Mouse (Mus musculus): ENCODE data around the gene Tnrc18. TPM values are rescaled to one million over a fixed set of nuclear protein-coding genes. Genes with fewer than 3 reads are reported as not detected.

Tnrc18 gene
- polyA plus RNA-seq, 1 experiment from 2014 or later = 116 TPM

DNA sequence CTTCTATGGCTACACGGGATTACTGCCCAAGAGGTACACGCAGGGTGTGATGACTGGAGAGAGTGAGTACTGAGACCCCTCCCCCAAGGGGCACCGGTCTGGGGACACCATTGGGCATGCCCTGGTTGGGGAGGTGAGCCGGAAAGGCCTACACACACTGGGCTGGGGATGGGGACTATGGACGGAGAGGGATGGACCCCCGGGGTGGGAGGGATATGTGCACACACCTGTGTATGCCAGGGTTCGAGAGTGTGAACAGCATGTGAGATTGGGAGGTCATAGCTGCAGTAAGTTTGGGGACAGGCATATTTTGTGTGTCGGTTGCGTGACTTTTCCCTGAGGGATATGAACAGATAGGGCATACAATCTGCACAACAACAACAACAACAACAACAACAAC, 102.4 kb downstream of the Tnrc18 start:
- ATAC-seq = no peak

DNA sequence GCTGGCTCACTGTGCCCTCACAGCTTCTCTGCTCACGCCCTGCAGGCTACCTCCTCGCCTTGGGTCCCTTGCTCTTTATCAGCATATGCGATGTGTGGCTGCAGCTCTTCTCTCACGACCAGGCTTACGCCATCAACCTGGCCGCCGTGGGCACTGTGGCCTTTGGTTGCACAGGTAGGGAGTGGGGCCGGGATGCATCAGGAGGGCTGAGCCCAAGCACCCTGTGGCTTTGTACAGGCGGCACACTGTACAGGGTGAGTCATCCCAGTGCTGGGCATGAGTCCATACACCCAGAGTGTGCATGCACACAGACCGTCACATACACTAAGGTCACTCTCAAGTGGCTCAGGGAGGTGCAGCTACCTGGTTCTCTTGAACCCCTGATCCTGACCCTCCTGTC, 103.5 kb downstream of the Tnrc18 start:
- no peak for TF ChIP-seq CTCF (IDR thresholded peaks at IDR 0.05)
- CTCF ChIA-PET = no interaction called here
- no peaks in the 10 kb centered on the region for H3K27me3 ChIP-seq
- no peak for DNase-seq (ENCODE audit: low read depth, low spot score)
- no peak for ATAC-seq
- POLR2A ChIA-PET = no interaction called here
- in situ Hi-C loops (cut with MboI; ENCODE audit: low pct_unique_long_range_greater_than_20kb) = loop anchor here (10.0 kb wide), 2 partner anchors 149 to 209 kb away; no protein-coding TSS in a partner anchor

More for the DNA sequence above, 102.4 kb downstream of the Tnrc18 start:
- no peak for DNase-seq (ENCODE audit: low read depth, low spot score)
- POLR2A ChIA-PET = no interaction called here
- in situ Hi-C loops (cut with MboI; ENCODE audit: low pct_unique_long_range_greater_than_20kb) = loop anchor here (5.0 to 10.0 kb wide), 3 partner anchors 43 to 210 kb away; no protein-coding TSS in a partner anchor
- CTCF ChIA-PET = no interaction called here
- TF ChIP-seq CTCF (IDR thresholded peaks at IDR 0.05) = no peak
- no peaks in the 10 kb centered on the region for H3K27me3 ChIP-seq

DNA sequence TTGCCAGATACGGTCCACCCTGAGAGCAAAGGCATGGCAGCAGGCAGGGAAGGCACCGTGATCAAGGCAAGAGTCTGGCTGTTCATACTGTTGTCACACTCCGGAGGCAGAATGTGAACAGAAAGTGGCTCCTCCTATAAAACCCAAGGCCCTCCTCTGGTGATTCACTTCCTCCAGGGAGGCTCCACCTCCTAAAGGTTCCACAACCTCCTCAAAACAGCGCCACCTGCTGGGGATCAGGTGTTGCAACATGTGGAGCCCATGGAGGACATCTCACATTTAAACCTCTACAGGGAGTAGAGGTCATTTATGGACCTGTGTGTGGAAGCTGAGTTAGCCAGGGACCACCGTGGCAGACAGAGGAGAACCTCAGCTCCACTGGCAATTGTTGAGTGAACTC, 105.1 kb downstream of the Tnrc18 start:
- in situ Hi-C loops (cut with MboI; ENCODE audit: low pct_unique_long_range_greater_than_20kb) = loop anchor here (10.0 kb wide), 2 partner anchors 148 to 208 kb away; no protein-coding TSS in a partner anchor
- no peaks in the 10 kb centered on the region for H3K27me3 ChIP-seq
- ChIA-PET CTCF (no interaction called here), POLR2A (no interaction called here)
- no peak for ATAC-seq
- no peak for TF ChIP-seq CTCF (IDR thresholded peaks at IDR 0.05)
- no peak for DNase-seq (ENCODE audit: low read depth, low spot score)

DNA sequence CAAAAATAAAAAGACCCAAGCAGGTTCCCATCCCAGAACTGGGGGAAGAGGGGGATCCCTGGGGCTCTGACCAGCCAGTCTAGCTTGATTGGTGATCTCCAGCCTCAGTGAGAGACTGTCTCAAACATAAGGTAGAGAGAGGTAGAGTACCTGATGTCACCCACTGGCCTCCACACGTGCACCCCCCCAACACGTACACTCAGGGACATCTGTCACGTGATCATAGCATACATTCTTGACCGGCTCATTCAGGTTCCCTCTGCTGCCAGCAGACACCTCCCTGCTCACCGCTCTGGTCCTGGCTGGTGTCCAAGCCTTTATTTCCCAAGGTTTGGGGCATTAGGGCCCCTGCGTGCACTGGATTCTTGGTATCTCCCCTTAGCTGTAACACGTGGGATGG, 108.0 kb downstream of the Tnrc18 start:
- ATAC-seq (no peak), DNase-seq (ENCODE audit: low read depth, low spot score) (no peak)
- CTCF ChIA-PET = no interaction called here
- in situ Hi-C loops (cut with MboI; ENCODE audit: low pct_unique_long_range_greater_than_20kb) = no loop called here
- no peaks in the 10 kb centered on the region for H3K27me3 ChIP-seq
- no peak for TF ChIP-seq CTCF (IDR thresholded peaks at IDR 0.05)
- POLR2A ChIA-PET = no interaction called here

DNA sequence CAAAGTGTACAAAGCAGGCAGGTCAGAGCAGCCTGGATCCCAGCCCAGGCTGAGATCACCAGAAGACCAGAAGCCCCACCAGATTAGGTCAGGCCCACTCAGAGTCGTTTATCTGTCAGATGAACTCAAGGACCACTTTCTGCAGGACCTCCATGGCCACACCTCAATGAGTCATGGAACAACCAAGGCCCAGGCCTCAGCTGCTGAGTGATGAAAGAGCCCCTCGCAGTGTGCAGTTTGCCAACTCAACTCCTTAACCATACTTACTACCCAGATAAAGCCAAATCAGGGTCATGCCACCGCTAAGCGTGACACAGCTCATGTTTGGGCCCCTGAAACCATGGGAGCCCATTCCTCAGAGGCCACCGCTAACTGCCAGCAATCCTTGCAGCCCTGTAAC, 109.8 kb downstream of the Tnrc18 start:
- ATAC-seq (no peak), DNase-seq (ENCODE audit: low read depth, low spot score) (no peak)
- peaks cover 10% of the 10 kb centered on the region for H3K27me3 ChIP-seq
- no peak for TF ChIP-seq CTCF (IDR thresholded peaks at IDR 0.05)
- ChIA-PET POLR2A (no interaction called here), CTCF (no interaction called here)
- in situ Hi-C loops (cut with MboI; ENCODE audit: low pct_unique_long_range_greater_than_20kb) = no loop called here

DNA sequence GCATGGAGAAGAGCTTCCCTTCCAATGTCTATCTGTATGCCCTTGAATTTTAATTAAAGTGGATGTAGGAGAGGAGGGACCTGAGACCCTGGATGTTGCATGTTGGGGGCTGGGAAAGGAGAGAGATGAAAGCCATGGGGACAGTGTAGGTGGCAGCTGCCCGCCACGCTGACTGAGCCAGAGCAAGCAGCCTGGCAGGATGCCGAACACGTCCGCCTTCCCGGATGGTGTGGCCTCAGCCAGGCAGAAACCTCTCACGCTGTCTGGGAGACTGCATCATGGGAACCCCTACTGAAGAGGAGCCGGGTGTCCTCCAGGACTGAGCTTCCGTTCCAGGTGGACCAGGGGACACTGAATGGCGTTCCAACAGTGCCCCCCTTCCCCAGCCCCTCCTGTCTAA, 113.9 kb downstream of the Tnrc18 start:
- H3K27me3 ChIP-seq = peaks cover 23% of the 10 kb centered on the region
- in situ Hi-C loops (cut with MboI; ENCODE audit: low pct_unique_long_range_greater_than_20kb) = no loop called here
- CTCF ChIA-PET = no interaction called here
- TF ChIP-seq CTCF (IDR thresholded peaks at IDR 0.05) = no peak
- DNase-seq (ENCODE audit: low read depth, low spot score) (no peak), ATAC-seq (no peak)
- POLR2A ChIA-PET = interaction anchor here (1.3 kb wide), 1 partner anchor 9 kb away, joined by 6 read pairs; no protein-coding TSS in a partner anchor

DNA sequence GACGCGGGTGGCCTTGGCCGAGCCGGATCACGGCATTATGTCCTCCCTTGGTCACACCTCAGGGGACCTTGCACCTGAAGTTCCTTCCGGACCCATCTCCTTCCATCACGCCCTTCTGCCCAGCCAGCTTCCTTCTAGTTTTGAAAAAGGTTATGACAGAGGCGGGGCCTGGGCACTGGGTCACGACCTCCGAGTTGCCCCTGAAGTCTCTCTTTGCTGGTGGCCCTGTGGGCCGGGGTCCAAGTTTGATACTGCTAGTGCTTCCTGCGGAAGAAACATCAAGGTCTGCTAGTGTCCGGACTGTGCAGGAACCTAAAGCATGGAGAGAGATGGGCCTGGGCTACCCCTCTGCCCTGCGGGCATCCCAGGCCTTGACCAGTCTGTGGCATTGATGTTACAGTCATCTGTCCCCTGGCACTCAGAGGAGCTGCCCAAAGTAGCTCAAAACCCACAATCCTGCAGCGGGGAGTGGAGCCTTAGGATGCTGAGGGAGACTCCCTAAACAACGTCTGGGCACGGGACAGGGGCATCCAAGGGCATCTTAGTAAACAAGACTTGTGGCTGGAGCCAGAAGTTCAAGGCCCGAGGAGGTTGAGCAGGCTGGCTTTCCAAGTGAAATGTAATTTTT, 114.8 kb downstream of the Tnrc18 start:
- TF ChIP-seq CTCF (IDR thresholded peaks at IDR 0.05) = no peak
- in situ Hi-C loops (cut with MboI; ENCODE audit: low pct_unique_long_range_greater_than_20kb) = no loop called here
- DNase-seq (ENCODE audit: low read depth, low spot score) (no peak), ATAC-seq (no peak)
- CTCF ChIA-PET = no interaction called here
- H3K27me3 ChIP-seq = peaks cover 23% of the 10 kb centered on the region
- POLR2A ChIA-PET = interaction anchor here (1.3 kb wide), 1 partner anchor 8 kb away, joined by 6 read pairs; no protein-coding TSS in a partner anchor

DNA sequence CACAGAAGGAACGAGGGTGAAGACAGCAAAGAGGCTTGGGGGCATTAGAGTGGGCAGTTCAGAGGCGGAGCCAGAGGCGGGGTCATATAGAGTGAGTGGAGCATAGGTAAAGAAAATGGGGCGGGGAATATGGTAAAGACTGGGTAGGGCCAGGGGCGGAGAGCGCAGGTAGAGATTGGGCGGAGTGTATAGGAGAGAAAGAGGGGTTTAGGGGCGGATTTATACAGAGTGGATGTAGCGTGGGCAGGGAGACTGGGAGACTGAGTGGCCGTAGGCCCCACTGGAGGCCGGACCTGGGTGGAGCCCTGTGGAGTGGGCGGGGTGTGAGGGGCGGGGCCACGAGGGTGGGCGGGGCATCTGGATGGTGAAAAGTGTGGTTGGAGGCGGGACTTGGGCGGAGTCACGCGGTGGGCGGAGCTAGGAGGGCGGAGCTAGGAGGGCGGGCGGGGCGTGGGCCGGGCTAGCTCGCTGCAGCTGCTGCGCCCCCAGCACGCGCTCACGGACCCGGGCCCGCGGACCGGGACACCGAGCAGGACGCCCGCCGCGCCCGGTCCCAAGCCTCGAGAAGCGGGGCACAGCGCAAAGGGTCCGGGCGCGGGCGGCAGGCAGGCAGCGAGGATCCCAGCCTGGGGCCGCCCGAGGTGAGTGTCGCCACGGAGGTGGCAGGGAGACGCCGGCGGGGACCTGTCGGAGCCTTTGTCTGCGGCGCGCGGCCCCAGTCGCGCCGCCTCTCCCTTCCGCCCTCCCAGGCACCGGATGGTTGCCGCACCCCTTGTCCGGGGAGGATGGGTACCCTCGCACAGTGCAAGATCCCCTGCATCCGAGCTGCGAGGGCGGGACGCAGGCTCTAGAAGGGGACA, 115.6 kb downstream of the Tnrc18 start:
- ChIA-PET POLR2A (no interaction called here), CTCF (no interaction called here)
- DNase-seq (ENCODE audit: low read depth, low spot score) (no peak), ATAC-seq (peak; percentile 5)
- no peak for TF ChIP-seq CTCF (IDR thresholded peaks at IDR 0.05)
- peaks cover 23% of the 10 kb centered on the region for H3K27me3 ChIP-seq
- in situ Hi-C loops (cut with MboI; ENCODE audit: low pct_unique_long_range_greater_than_20kb) = no loop called here

DNA sequence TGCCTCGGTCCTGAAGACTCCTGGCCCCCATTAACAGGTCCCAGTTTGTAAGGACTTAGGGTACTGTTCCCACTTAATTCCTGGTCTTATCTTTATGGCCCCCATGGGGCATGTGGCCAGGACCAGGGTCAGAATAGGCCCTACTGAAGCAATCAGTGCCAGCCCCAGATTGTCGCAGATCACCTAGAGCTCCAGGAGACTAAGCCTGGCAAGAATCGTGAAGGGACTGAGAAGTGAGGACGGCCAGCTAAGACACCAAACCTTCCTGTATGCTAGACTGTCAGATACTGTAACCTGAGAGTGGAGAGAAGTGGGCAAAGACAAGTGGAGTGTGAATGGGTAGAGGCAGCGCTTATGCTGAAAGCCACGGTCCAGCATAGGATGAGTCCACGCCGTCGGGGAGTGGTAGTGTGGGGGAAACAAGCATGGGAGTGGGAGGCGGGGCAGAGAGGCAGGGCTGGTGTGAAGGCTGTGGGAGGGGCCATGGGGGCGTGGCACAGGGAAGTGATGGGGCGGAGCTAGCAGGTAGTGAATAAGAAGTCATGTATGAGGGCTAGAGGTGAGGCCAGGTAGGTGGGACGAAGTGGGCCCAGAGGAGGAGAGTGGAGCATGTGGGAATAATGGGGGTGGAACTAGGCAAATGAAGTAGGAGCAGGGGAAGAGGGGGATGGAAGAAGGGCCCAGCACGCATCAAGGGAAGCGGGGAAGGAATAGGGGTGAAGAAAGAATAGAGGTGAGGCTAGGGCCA, 116.4 kb downstream of the Tnrc18 start:
- no peak for TF ChIP-seq CTCF (IDR thresholded peaks at IDR 0.05)
- no peak for DNase-seq (ENCODE audit: low read depth, low spot score)
- ATAC-seq = no peak
- ChIA-PET POLR2A (interaction anchor here (0.6 kb wide), 1 partner anchor 350 kb away, joined by 3 read pairs; no protein-coding TSS in a partner anchor), CTCF (interaction anchor here (0.7 kb wide), 1 partner anchor 42 kb away, joined by 3 read pairs; no protein-coding TSS in a partner anchor)
- in situ Hi-C loops (cut with MboI; ENCODE audit: low pct_unique_long_range_greater_than_20kb) = no loop called here
- peaks cover 23% of the 10 kb centered on the region for H3K27me3 ChIP-seq

DNA sequence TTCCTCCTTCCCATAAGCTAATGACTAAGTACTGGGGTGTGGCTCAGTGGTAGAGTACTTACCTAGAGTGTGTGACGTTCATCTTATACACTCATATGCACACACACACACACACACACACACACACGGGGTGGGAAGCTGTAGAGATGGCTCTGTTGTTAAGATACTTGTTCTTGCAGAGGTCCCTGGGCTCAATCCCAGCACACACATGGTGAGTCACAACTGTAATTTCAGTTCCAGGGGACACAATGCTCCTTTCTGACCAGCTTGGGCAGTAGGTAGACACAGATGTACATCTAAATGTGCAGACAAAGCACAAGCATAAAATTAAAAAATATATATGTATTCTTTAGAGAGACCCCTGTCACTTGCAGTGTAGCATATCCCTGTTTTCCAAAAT, 119.7 kb downstream of the Tnrc18 start:
- ChIA-PET POLR2A (no interaction called here), CTCF (no interaction called here)
- peaks cover 13% of the 10 kb centered on the region for H3K27me3 ChIP-seq
- DNase-seq (ENCODE audit: low read depth, low spot score) (no peak), ATAC-seq (no peak)
- no peak for TF ChIP-seq CTCF (IDR thresholded peaks at IDR 0.05)
- in situ Hi-C loops (cut with MboI; ENCODE audit: low pct_unique_long_range_greater_than_20kb) = no loop called here

Measured in Patski (cell line).